Mouse (Mus musculus) gastrocnemius, adult 8-10 months (tissue): ENCODE results near the gene Yeats2. TPM values are rescaled to one million over a fixed set of nuclear protein-coding genes. Genes with fewer than 3 reads are reported as not detected.
"Not testable (repeated sequence)": the region's sequence is repeated elsewhere in the genome, so short reads cannot be mapped to it uniquely, and the experiment has no call there.

Experiments
- DNase-seq, 2 experiments: peaks; one replicate each; pipeline ENCODE4 v3.0.0; 2022; ENCODE audit warnings: low spot score in 2 of 2
- total RNA-seq, 4 experiments: library from RNA; stranded (reverse); gene quantifications; 2 replicates each; pipeline ENCODE4 v1.2.4; 2022

Gene Yeats2
- total RNA-seq = 1 to 10 TPM; 3.3 to 7.6 (median 5.8) TPM

DNA sequence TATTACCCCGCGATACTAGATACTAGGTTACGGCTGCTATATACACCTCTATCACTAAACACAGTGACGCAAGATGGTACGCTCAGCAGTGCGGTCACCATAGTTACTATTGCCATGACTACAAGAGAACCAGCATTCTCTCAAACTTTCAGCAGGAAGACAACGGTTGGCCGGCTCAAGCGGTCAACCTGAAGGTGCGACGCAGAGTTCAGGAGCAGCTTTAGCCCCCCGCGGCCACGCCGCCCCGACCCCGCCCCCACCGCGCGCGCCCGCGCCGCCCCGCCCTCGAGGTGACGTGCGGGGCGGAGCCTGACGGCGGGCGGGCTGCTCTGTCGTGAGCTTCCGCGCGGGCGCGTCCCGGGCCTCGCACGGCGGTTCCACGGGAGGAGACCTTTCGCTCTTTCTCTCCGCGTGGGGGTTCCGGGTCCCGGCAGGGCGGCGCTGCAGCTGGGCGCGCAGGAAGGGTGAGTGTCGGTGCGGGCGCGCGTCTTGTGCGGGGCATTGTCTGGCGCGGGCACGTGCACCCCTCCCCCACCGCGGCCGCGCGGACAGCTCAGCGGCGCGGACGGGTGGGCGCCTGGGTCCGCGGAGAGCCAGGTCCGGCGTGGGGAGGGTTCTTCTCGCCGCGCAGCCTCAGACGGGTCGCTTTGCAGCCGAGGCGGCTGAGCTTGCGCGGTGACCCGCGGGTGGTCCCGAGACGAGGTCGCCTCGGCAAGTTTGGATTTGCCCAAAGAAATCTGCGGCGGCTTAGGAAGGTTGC, at the start of gene Yeats2:
Gene Yeats2, plus strand, starts transcription at position 292 of the 760 bp plus-strand sequence.
- peak; percentile 54 to 66 for DNase-seq

DNA sequence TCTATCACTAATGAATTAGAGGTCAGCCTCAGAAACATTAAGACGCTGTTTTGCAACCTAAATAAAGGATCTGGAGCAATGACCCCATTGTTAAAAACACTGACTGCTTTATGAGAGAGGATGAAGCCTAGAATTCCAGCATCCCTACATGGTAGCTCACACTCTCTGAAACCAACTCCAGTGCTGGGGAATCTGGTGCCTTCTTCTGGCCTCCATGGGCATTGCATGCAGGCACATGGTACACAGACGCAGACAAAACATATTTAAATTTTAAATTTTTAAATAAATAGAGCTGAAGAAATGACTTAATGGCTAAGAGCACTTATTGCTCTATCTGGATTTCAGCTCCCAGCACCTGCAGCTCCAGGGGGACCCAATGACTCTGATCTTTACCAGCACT, 44.9 kb upstream of the Yeats2 start:
- DNase-seq = no peak

DNA sequence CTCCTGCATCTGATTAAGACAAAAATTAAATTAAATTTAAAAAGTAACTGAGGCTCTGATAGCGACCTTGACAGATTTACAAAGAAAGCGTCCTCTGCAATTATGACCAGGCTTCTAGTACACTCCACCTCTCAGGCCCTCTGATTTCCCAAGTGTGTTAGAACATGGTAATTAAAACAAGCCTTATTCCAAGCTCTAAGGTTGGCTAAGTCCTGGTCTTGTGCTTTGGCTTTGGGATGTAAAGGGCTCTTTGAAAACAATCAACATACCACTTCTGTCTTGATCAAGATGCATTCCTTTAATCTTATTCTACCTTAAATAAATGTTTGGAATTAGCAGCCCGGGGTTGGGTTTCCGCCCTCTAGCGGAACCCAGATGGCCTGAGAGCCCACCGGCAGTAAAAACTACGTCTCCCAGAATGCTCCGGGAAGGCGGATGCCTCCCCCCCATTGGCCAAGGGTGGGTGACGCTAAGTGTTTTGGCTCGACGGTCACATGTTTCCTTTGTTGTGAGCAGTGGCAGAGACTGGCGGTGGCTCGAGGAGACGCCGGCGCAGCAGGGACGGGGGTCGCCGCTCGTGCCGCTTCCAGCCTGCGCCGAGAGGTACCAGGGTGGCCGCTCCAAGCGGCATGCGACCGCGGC, 43.7 kb upstream of the Yeats2 start, which contains the start of gene Klhl24:
Gene Klhl24, plus strand, starts transcription at position 474 of the 642 bp plus-strand sequence.
- DNase-seq = peak; percentile 90 to 92

DNA sequence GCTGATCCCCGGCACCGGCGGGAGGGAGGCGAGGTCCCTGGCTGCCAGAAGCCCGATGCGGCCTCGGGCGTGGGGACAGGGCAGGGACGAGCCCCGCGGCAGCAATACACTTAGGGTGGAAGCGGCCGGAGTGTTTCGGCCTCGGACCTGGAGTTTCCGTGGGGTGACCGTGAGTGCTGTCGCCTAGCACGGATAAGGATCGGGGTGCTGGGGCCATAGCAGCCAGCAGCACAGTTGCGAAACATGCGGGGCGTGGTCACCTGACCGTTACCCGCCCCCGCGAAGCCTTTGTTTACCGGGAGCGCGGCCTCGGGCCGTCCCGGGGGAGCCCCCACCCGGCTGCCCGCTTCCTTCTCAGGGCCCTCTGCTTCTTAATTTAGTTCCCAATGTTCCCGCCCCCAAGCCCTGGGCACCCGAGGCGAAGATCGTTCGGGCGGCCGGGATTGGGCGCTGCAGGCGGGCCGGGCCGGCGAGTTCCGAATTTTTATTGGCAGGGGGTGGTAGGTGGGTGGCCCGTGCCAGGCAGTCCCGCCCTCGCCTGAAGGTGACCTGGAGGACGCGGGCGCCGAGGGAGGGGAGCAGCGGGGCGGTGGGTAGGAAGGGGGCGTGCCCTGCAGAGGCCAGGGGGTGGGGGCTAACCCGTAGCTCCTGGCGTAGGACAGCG, 43.0 kb upstream of the Yeats2 start:
- peak; percentile 92 to 95 for DNase-seq

DNA sequence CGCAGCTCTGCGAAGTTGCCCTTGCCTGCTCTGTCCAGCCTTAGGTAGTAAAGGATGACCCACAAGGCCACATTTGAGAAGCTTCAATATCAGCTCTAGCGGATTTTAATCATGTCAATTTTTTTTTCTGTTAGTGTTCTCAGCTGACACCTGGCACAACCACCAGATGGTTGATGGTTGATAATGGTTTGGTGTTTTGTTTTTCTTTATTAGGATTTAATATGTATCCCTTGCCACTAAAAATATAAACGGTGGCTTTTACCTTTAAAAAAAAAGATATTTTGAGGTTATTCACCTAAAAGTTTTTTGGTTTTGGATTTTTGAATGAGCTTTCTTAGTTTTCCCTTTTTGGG, 42.5 kb upstream of the Yeats2 start:
- no peak for DNase-seq

DNA sequence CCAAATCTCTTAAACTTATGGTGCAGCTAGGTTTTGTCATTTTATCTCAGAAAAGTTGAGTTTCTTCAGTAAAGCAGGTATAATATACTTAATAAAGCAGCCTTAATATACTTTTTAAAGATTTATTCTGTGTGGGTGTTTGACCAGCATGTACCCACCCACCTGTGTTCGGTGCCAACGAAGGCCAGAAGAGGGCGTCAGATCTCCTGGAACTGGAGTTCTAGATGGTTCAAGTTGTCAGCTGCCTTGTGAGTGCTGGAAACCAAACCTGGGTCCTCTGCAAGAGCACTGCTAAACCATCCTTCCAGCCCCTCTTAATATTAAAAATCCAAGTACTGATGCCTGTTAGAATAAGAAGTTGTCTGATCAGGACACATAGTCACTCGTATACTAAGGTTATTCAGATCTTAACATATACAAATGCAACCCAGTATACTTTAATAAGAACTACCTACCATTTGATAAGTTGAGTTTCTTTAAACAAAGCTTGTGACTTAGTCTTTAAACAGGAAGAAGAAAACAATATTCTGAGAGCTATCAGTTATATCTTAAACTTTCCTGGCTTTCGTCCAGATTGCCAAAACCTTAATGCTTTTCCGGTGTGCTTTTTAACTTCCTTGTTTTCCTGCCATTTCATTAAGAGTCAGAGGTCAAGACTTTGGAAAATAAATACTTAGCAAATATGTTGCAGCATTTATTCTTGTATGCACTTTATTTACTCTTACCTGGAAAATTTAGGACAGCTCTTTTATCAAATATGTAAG, 41.8 kb upstream of the Yeats2 start:
- no peak for DNase-seq

DNA sequence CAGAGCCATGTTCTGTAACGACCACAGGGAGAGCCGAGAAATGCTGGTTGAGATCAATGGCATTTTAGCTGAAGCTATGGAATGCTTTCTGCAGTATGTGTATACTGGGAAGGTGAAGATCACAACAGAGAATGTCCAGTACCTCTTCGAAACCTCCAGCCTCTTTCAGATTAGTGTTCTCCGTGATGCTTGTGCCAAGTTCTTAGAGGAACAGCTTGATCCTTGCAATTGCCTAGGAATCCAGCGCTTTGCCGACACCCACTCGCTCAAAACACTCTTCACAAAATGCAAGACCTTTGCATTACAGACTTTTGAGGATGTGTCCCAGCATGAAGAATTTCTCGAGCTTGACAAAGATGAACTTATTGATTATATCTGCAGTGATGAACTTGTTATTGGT, 33.9 kb upstream of the Yeats2 start:
- no peak for DNase-seq

DNA sequence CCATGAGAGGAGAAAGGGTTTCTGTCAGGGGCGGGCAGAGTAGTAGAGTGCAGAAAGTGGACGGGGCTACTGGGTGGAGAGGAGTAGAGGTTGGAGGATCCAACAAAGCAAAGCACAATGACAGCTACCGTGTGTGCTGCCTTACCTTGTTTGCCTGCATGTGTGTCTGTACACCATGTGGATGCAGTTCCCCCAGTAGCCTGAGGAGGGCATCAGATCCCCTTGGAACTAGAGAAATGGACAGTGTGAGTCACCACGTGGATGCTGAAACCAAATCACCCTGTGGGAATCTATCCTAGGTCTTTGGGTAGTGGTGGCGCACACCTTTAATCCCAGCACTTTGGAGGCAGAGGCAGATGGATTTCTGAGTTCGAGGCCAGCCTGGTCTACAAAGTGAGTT, 31.9 kb upstream of the Yeats2 start:
- no peak for DNase-seq

DNA sequence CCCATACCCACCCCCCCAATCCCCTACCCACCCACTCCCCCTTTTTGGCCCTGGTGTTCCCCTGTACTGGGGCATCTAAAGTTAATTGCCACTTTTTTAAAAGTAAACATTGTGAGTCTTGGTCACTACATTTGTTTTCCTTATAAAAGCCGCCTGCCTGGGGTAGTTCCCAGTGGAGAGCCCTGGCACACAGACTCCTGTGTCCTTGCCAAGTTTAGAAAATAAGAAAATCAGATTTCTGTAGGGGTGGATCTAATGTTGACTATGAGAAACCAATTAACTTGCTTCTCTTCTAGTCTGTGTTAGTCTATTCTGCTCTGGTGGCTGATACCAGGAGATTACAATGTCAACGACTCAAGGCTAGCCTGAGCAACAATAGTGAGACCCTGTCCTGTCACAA, 28.2 kb upstream of the Yeats2 start:
- no peak for DNase-seq

DNA sequence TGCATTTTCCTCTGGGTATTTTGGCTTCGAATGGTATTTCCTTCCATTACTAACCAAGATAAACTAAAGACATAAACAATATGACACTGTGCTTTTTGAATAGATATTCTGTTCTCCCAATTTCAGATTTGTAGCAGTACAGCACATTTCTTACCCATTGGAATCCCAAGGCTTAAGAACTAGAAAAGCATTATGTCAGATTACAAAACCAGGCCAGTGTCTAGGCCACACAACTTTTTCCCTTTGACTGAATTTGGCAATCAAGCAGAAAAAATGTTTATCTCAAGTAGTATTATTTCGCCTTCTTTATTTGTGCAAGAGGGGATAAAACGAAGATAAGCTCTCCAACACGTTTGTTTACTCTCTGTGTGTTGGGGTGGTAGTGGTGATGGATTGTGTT, 24.8 kb upstream of the Yeats2 start:
- DNase-seq = no peak

DNA sequence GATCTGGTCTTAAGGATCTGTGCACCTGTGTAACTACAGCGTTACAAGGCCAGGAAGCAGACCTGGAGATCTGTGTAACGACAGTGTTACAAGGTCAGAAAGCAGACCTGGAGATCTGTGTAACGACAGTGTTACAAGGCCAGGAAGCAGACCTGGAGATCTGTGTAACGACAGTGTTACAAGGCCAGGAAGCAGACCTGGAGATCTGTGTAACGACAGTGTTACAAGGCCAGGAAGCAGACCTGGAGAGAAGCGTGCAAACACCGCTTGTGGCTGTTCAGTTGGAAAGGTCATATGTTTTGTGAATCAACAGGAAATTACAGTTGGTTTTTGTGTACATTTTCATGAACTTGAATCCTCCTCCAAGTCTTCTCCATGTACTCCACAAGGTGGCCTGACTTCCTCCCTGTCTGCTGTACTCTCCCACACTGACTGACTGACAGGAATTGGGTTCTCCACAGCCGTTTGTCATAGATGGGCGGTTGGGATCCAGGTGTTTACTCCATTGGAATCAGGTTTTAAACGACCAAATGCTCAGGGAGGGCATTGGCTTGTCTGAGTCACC, 14.5 kb upstream of the Yeats2 start:
- not testable (repeated sequence) for DNase-seq

DNA sequence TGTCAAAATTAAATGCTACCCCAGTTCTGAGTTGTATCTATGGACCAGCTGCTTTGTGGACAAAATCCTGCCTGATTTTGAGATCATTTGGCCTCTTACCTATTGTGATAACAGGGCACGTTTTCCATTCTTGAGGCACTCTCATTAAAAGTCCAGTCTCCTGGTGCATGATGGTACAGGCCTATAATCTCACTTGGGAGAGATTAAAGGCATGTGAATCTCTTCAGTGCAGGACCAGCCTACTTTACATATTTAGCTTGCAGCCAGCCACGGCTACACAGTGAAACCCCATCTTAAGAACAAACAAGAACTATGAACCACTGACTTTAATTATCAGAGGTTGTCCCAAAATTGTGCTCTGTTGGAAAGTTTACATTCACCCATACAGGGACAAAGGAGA, 10.5 kb upstream of the Yeats2 start:
- DNase-seq = no peak

DNA sequence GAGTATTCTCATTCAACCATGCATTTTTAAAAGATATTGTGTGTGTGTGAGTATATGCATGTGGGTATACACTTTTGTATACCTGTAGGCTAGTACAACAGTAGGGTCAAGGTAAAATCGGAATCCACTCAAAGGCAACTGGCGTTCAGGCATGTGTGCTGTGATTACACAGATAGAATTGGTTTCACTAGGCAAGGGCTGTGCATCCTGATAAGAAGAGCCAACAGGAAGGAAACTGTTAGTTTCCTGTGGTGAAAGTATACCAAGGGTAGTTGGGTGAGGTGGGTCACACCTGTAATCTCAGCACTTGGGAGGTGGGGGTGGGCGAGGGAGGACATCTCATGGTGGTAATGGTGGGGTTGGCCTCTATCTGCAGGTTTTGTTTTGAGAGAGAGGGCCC, 3.7 kb downstream of the Yeats2 start:
- DNase-seq = no peak

DNA sequence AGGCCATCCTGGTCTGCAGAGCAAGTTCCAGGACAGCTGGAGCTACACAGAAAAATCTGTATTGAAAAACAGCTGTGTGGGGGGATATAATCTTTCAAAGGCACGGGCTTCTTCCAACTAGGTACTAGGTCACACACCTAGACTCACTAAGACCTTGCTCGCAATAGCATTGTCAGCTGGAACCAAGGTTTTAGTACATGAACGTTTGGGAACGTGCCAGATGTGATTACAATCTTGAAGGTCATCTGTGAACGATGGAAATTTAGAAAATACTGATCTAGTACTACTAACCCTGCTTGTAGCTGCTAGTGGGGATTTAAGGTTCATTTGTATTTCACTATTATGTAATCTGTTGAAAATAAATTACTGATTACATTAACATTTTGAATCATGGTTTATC, 11.1 kb downstream of the Yeats2 start:
- DNase-seq = no peak

DNA sequence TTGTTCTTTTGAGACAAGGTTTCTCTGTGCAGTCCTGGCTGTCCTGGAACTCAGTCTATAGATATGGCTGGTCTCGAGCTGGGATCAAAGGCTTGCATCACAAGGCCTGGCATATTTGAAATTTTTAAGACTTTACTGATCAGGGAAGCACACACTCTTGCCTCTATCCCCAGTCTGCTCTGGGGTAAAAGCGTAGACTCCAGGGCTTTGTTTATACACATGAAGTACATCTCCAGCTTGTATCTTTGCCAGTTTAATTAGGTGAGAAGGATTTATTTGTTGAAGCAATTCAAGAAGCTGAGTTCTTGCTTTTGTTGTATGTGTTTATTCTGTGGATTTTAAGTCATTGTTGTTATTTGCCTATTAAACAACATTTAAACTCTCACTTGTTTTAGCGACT, 12.9 kb downstream of the Yeats2 start:
- DNase-seq = no peak

DNA sequence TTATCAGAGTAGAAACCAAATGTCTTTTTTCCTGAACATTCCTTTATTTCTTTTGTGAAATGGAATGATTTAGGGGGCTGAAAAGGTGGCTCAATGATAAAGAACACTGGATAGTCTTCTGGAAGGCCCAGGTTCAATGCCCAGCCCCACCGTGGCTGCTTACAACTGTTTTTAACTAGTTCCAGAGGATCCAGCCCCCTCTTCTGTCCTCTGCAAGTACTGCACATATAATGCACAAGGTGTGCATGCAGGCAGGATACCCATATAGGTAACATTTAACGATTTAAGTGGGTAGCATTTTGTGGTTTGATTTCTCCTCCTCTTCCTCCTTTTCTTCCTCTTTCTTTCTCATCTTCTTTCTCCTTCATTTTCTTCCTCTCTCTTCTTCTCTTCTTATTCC, 19.3 kb downstream of the Yeats2 start:
- no peak for DNase-seq

DNA sequence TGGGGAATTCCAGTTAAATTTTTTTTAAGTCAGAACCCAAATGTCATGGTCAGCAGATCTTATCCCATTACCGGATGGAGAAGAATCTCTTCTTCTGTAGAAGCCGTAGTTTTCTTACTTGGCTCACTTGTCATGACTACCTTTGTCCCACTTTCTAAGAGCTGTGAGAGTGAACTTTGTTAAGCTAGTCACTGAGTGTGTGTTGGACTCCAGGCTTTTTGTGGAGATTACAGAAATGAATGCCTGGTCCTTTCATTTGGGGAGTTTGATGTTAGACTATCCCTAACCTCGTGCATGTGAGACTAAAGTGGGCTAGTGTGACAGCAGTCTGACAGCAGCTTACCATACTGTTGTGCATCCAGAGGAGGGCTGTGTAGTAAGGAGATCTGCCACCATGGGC, 28.2 kb downstream of the Yeats2 start:
- no peak for DNase-seq

DNA sequence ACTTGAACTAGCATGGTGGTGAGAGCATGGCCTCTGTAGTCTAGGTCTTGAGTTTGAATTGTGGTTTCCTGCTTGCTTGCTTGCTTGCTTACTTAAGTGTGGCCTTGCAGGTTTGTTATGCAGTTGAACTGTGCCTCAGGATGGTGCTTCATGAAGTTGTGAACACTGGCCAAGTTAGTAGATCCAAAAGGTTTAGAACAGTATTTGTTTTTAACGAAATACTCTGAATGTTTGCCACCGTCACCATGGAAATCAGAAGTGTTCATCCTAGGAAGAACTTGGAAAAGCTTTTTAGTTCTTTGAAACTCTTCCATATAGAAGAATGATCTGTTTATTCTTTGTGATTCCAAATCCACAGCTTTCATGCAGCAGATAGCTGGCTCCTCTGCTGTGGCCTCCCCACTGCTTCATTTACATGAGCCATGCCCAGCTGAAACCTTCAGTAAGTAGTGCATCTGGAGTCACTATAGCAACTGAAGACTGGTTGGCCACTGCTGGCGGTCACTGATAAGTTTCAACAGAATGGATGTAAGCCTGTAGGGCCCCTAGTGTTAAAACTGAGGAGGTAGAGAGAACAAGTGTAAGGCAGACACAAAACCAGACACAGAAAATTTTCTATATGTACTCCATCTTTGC, 28.7 kb downstream of the Yeats2 start:
- DNase-seq = no peak

DNA sequence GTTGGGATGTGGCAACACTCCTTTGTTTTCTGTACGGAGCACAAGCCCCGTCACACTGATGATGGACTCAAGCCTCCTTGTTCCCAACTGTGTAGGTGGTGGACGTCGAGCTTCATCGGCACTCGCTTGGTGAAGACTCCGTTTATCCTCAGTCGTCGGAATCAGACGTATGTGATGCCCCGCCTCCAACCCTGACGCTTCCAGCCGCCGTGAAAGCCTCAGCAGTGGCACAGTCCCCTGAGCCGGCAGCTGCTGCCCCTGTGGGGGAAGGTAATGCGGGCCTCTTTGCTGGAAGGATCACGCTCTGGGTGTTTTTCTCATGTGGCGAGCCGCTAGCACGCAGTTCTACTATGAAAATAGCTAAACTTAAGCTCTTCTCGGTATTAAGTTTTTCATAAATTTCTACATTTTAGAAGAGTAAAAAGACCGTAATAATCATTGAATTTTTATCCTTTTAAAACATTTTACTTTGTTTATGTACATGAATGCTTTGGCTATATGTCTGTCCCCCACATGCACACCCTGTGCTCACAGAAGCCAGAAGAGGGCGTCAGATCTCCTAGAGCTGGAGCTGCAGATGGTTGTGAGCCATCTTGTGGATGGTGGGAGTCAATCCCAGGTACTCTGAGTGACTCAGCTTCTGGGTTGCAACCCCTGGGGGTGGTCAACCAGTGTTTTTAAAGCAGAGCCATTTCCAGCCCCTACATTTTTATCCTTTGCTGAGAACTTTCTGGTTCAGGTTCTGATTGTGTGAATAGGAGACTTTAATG, 38.7 kb downstream of the Yeats2 start:
- DNase-seq = no peak

DNA sequence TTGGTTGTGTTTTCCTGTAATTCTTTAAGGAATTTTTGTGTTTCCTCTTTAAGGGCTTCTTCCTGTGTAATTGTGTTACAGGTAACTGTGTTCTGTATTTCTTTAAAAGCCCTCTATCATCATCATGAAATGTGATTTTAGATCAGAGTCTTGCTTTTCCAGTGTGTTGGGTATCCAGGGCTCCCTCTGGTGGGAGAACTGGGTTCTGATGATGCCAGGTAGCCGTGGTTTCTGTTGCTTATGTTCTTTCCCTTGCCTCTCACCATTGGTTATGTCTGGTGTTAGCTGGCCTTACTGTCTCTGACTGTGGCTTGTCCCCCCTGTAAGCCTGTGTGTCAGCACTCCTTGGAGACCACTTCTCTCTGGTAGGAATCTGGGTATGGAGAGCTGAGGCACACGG, 44.5 kb downstream of the Yeats2 start:
- no peak for DNase-seq
